Mouse (Mus musculus): ENCODE data around the gene Ehbp1l1.

GRCm38 (mm10) chr19:5728631-5729443, 2.7 kb upstream of the Ehbp1l1 start:
- TF ChIP-seq CTCF (IDR thresholded peaks at IDR 0.05; ENCODE audit: insufficient read depth, low read length) = no peak
- TF ChIP-seq POLR2A (IDR thresholded peaks at IDR 0.05; ENCODE audit: borderline replicate concordance, extremely low read depth, low read depth, low read length) = 0 out of 2 replicates have a peak, but pooled peaks have one; percentile 7

Measured in lung, adult 2 months (tissue).